Mouse (Mus musculus) forebrain, embryonic 16.5 days (tissue): ENCODE data around the gene Coasy. TPM values are rescaled to one million over a fixed set of nuclear protein-coding genes. Genes with fewer than 3 reads are reported as not detected.

Source experiments
- ATAC-seq: fragments of 200-750 bp; cut with Nextera tagmentation; 2 replicates; pipeline ENCODE4 v1.8.0; 2017; ENCODE audit warnings: mild to moderate bottlenecking, moderate library complexity
- H3K27ac ChIP-seq: fragments of 300-500 bp; sonication (generic); 2 replicates; pipeline ENCODE4 v1.5.1; 2014; ENCODE audit warnings: low read length, control low read depth
- H3K27me3 ChIP-seq: fragments of 300-500 bp; sonication (generic); replicated peaks from 2 replicates; pipeline ENCODE4 v1.6.1; 2014; ENCODE audit warnings: low read length; ENCODE audit not compliant: control insufficient read depth, insufficient read depth
- H3K36me3 ChIP-seq: fragments of 300-500 bp; sonication (generic); 2 replicates; pipeline ENCODE4 v1.6.1; 2014; ENCODE audit not compliant: control insufficient read depth, insufficient read depth
- H3K4me1 ChIP-seq: fragments of 300-500 bp; sonication (generic); replicated peaks from 2 replicates; pipeline ENCODE4 v1.6.1; 2014; ENCODE audit warnings: low read length; ENCODE audit not compliant: control insufficient read depth, insufficient read depth
- H3K4me2 ChIP-seq: fragments of 300-500 bp; sonication (generic); 2 replicates; pipeline ENCODE4 v1.6.1; 2014; ENCODE audit warnings: mild to moderate bottlenecking, low read length, control low read depth
- H3K4me3 ChIP-seq: fragments of 300-500 bp; sonication (generic); replicated peaks from 2 replicates; pipeline ENCODE4 v1.5.1; 2014; ENCODE audit warnings: mild to moderate bottlenecking, low read length, control low read depth
- H3K9ac ChIP-seq: fragments of 300-500 bp; sonication (generic); replicated peaks from 2 replicates; pipeline ENCODE4 v1.6.1; 2014; ENCODE audit warnings: low read depth, low read length, control low read depth
- H3K9me3 ChIP-seq: fragments of 300-500 bp; sonication (generic); 2 replicates; pipeline ENCODE4 v1.6.1; 2016; ENCODE audit warnings: low read length; ENCODE audit not compliant: control insufficient read depth
- WGBS: fragments of 180-500 bp; shearing (Covaris S2); extraction: QIAGEN DNeasy Blood & Tissue Kit; methylation state at CpG from one replicate; pipeline ENCODE4 v1.1.7; 2014; 5-methylcytosine and 5-hydroxymethylcytosine counted together
- polyA plus RNA-seq: library from polyadenylated mRNA; unstranded; fragments of >200 nt; fragmentation: Nextera tagmentation; extraction: Ambion mirVana; gene quantifications from 2 replicates; pipeline ENCODE4 v1.2.1, GENCODE M21; 2015

The Coasy gene
- 45.9 and 48.1 TPM in 2 replicates for polyA plus RNA-seq

GRCm38 (mm10) chr11:101082208-101083082 lies at the start of gene Coasy:
Gene Coasy, plus strand, starts transcription at chr11:101082565.
- H3K27me3 ChIP-seq: peaks cover 36% of the 10 kb centered on the region
- peaks cover 26% of the 10 kb centered on the region for H3K4me1 ChIP-seq
- peak within 1 kb of the TSS; percentile 94 for H3K9ac ChIP-seq
- H3K4me3 ChIP-seq: peak within 1 kb of the TSS; percentile 91
- no peaks in the 10 kb centered on the region for H3K36me3 ChIP-seq
- ATAC-seq: peak; percentile 93
- H3K27ac ChIP-seq: peak within 1 kb of the TSS; percentile 94
- no peaks in the 10 kb centered on the region for H3K9me3 ChIP-seq
- H3K4me2 ChIP-seq: peak within 1 kb of the TSS; percentile 100
- under 1% methylated on average over 51 of the region's 51 CpGs for WGBS

DNA sequence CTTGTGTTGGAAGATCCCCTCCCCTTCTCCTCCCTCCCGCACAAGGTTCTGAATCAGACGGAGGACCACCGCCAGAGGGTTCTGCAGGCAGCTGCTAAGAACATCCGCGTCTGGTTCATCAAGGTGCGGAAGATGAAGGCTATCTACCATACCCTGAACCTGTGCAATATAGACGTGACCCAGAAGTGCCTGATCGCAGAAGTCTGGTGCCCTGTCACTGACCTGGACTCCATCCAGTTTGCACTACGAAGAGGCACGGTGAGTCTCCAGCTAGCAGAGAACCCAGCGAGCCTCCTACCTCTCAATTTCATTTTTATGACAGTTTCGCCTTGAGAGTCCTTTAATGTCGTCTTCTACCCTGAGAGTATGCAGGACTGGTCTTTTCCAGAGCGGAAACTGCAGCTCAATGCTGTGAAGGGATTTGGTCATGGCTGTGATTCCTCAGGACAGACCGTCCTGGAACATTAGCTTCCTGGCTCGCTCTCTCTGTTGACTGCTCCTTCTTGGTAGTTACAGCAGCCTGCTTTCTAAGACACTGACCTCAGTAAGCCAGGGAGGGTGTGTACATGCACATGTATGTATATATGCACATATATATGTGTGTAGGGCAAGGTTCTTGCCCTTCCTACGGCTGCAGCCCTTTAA lies 48.4 kb upstream of the Coasy start:
- no peak for ATAC-seq
- Histone ChIP-seq H3K9me3 (no peaks in the 10 kb centered on the region), H3K27me3 (no peaks in the 10 kb centered on the region), H3K4me3 (no peak overlapping the region), H3K27ac (no peak overlapping the region), H3K4me1 (no peaks in the 10 kb centered on the region), H3K36me3 (peaks cover 45% of the 10 kb centered on the region), H3K4me2 (no peak overlapping the region), H3K9ac (no peak overlapping the region)
- 96% methylated on average over 17 of the region's 17 CpGs for WGBS

- Histone ChIP-seq H3K9ac (no peak overlapping the region), H3K4me2 (no peak overlapping the region), H3K4me3 (no peak overlapping the region), H3K27me3 (no peaks in the 10 kb centered on the region), H3K36me3 (peaks cover 43% of the 10 kb centered on the region), H3K9me3 (no peaks in the 10 kb centered on the region), H3K4me1 (no peaks in the 10 kb centered on the region), H3K27ac (no peak overlapping the region)
- no peak for ATAC-seq
- WGBS: 92% methylated on average over 8 of the region's 8 CpGs
Observed at GRCm38 (mm10) chr11:101034614-101035327, 47.6 kb upstream of the Coasy start.

GRCm38 (mm10) chr11:101035328-101035695 lies 47.1 kb upstream of the Coasy start:
- Histone ChIP-seq H3K4me3 (no peak overlapping the region), H3K27me3 (no peaks in the 10 kb centered on the region), H3K27ac (no peak overlapping the region), H3K36me3 (peaks cover 42% of the 10 kb centered on the region), H3K9me3 (no peaks in the 10 kb centered on the region), H3K4me1 (no peaks in the 10 kb centered on the region), H3K9ac (no peak overlapping the region), H3K4me2 (no peak overlapping the region)
- WGBS: 94% methylated on average over 4 of the region's 4 CpGs
- no peak for ATAC-seq

- ATAC-seq: no peak
- WGBS: 85% methylated on average over 10 of the region's 10 CpGs
- Histone ChIP-seq H3K9ac (no peak overlapping the region), H3K36me3 (peaks cover 40% of the 10 kb centered on the region), H3K27me3 (no peaks in the 10 kb centered on the region), H3K4me2 (no peak overlapping the region), H3K9me3 (no peaks in the 10 kb centered on the region), H3K4me3 (no peak overlapping the region), H3K4me1 (no peaks in the 10 kb centered on the region), H3K27ac (no peak overlapping the region)
Observed at GRCm38 (mm10) chr11:101037795-101038194, 44.6 kb upstream of the Coasy start.

GRCm38 (mm10) chr11:101045826-101046225 lies 36.5 kb upstream of the Coasy start:
- ATAC-seq: no peak
- Histone ChIP-seq H3K4me1 (no peaks in the 10 kb centered on the region), H3K27me3 (no peaks in the 10 kb centered on the region), H3K4me3 (no peak overlapping the region), H3K9me3 (no peaks in the 10 kb centered on the region), H3K9ac (no peak overlapping the region), H3K27ac (no peak overlapping the region), H3K4me2 (no peak overlapping the region), H3K36me3 (peaks cover 45% of the 10 kb centered on the region)
- 90% methylated on average over 4 of the region's 4 CpGs for WGBS

DNA sequence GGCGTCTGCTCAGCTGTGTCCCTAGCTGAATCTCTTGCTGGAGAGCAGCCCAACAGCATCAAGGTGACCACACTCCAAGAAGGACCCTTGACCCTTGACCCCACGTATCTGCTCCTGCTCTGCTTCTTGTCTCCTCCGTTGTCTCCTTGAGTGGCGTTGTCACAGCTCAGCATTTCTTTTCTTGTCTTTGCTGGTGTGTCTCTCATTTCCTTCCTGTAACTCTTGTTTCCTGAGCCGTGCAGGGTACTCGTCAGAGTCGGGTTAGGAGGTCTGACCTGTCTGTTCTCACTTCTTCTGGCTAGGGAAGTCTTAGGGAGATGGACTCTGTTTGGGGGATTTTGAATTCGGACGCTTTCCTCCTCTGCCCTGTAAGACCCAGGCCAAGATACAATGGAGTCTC lies 35.9 kb upstream of the Coasy start:
- 71% methylated on average over 9 of the region's 9 CpGs for WGBS
- no peaks in the 10 kb centered on the region for H3K9me3 ChIP-seq
- no peaks in the 10 kb centered on the region for H3K27me3 ChIP-seq
- H3K4me2 ChIP-seq: no peak overlapping the region
- no peak overlapping the region for H3K27ac ChIP-seq
- no peaks in the 10 kb centered on the region for H3K4me1 ChIP-seq
- no peak overlapping the region for H3K9ac ChIP-seq
- H3K36me3 ChIP-seq: peaks cover 43% of the 10 kb centered on the region
- H3K4me3 ChIP-seq: no peak overlapping the region
- ATAC-seq: no peak

DNA sequence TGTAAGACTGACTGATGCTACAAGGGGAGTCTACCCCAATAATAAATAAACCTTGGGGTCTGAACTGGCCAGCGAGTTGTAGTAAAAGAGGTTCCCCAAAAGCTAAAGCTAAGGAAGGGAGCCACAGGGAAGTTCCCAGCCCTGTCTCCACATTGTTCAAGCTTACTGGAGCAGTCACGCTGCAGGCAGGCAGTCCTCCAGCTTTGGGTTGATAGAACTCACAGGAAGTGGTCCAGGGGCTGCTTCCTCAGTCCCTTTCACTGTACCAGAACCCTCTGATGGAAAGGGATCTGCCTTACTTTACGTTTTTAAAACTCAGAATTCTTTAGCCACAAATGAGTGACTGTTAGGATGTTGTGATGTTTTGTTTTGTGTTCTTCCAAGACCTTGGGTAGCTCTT lies 34.9 kb upstream of the Coasy start:
- no peaks in the 10 kb centered on the region for H3K4me1 ChIP-seq
- no peak for ATAC-seq
- WGBS: 81% methylated on average over 3 of the region's 3 CpGs
- peaks cover 36% of the 10 kb centered on the region for H3K36me3 ChIP-seq
- no peak overlapping the region for H3K27ac ChIP-seq
- H3K9me3 ChIP-seq: no peaks in the 10 kb centered on the region
- no peak overlapping the region for H3K4me3 ChIP-seq
- H3K4me2 ChIP-seq: no peak overlapping the region
- H3K27me3 ChIP-seq: no peaks in the 10 kb centered on the region
- H3K9ac ChIP-seq: no peak overlapping the region

- ATAC-seq: no peak
- Histone ChIP-seq H3K36me3 (peaks cover 34% of the 10 kb centered on the region), H3K27me3 (no peaks in the 10 kb centered on the region), H3K9ac (no peak overlapping the region), H3K4me2 (no peak overlapping the region), H3K27ac (no peak overlapping the region), H3K4me1 (no peaks in the 10 kb centered on the region), H3K4me3 (no peak overlapping the region), H3K9me3 (no peaks in the 10 kb centered on the region)
- WGBS: 86% methylated on average over 9 of the region's 9 CpGs
Observed at GRCm38 (mm10) chr11:101050359-101050758, 32.0 kb upstream of the Coasy start.
